Mouse (Mus musculus): ENCODE results near the gene Frmd4b.
A peak's percentile ranks its signal among the peaks of the same experiment; 100 is the strongest.

Frmd4b gene

DNA sequence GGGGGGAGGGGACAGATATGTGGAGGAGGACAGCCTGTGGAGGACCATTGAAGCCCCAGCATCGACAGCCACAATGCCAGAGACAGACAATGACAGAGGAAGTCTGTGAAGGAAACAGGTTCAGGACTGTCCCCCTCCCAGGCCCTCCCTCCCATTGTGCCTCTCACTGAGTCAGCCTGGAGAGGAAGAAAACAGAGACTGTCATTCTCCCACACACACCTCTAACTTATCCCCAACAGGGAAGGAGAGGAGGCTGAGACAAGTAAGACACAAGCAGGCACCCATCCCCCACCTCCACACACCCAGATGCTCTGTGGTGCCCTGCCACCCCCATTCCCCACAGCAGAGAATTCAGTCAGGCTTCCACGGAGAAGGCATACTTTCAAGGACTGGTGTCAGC, 98.9 kb downstream of the Frmd4b start:
- no peak for DNase-seq

DNA sequence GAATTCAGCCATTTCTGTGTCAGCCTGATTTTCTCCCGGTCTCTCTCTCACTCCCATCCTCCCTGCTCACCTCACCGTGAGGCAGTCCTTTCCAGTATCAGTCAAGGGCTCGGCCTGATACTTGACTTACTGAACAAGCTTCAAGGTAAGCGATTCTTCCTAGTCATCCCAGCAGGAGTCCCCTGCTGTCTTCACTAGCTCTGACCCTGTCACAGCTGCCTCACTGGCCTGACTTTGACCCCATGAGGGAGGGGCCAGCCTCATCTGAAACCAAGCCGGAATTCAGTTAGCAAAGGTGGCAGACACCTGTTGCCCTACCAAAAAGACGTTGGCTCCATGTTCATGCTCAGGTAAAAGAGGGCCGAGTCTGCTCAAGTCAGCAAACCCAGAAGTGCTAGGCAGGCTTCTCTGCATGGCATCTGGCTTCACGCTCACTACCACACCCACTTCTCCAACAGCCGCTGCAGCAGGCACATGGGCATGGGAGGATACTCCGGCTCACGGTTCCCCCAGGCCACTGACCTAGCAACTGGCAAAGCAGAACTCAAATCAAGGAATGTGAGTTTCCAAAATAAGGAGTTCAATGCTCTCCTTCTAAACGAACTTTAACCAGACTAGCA, 99.6 kb downstream of the Frmd4b start:
- no peak for DNase-seq

DNA sequence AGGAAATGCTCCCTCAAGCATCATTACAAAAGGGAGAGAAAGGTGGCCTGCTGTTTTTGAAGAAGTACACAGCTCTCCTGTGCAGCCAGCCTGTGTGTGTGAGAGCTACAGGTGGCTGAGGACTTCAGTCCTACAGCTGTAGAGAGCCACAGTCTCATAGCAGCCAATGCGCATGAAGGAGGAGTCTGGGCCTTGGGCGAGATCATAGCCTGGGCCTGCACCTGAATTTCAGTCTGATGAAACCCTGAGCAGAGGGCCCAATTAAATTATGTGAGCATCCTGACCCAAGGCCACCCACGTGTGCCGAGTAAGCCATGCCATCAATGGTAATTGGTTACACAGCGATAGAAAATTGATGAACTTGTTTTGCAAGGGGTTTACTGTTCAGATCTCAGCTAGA, 100.4 kb downstream of the Frmd4b start:
- DNase-seq: no peak

DNA sequence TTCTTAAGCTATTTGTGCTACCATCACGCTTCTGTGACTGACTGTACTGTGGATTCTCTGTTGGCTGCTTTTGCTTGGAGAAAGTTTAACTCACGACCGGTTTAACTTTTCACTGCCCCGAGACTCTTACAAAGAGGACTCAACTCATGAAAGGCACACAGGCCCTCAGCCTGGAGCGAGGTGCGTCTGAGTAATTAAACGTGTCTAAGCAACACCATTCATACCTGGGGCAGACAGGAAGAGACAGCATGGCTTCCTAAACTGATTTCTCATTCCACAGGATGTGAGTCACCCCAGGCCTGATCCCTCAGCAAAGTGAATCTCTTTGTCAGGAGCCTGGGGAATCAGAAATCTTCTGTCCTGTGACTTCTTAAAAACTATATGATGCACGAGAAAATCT, 106.6 kb downstream of the Frmd4b start:
- DNase-seq: no peak

DNA sequence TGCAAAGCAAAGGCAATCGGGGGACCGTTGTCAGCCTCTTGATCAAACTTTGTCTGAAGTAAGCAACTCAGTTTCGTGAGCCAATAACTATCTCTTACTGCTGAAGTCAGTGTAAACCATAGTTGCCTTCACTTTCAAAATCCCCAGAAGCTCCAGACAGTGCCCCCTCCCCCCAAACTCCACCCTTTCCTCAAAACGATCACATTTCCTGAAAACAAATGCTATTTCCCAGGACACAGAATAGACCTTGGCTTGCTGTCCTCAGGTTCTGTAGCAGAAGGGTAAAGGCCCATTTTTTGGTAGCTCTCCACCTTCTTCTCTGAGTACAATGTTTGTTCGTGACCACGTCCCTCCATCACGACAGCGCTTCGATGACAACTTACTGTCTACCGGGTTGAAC, 107.9 kb downstream of the Frmd4b start:
- DNase-seq: no peak

DNA sequence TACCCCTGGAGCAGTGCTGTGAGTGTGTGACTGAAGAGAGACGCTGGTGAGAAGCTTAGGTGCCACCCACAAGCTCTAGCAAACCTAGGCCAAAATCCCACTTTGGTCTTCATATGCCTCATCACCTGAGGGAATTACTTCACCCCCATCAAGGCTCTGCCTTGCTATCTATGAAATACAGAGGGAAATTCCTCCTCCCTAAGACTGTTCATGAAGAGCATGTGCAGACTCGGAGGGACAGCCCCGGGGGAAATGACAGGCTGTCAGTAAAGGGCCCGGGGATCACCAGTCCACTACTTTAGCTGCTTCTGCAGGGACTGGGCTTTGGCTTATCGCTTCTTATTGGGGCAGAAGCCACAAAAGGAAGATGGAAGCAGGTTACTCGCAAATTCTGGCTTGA, 108.9 kb downstream of the Frmd4b start:
- DNase-seq: no peak

DNA sequence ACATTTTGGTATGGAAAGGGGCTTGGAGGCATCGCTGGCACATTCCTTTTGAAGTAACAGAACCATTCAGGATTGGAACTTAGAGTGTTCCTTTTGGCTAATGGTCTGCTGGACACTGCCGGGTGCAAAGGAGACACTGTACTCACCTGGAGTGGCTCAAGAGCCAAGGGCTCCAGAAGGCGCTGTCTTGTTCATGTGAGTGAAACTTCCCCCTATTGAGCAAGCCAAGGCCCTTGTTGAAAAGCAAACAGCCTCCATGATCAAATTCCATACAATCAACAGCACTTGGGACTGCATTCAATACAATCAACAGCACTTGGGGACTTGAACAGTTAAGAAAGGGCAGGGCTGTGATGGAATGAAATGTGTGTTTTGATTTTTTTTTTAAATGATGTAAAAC, 109.4 kb downstream of the Frmd4b start:
- no peak for DNase-seq

DNA sequence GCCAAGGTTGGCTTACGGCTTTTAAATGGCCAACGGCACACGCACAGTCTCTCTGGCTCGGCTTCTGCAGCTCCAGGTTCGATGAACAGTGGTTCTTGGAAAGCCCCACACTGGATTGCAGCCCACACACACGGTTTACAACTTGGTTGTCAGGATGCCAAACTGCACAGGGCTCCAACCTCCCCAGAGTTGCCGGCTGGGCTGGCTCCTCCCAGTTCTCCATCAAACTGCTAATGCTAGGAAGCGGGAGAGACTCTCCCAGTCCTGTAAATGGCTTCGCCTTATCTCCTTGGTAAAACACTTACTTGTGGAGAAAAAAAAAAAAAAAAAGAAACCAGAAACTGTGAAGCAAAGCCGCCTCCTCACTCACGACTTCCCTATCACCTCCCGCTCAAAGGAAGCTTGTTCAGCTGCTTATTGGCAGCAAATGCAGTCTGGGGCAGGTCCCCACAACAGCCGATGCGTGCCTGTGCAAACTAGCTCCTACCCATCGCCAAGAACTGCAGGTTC, 111.1 kb downstream of the Frmd4b start:
- peak; percentile 59 for DNase-seq

DNA sequence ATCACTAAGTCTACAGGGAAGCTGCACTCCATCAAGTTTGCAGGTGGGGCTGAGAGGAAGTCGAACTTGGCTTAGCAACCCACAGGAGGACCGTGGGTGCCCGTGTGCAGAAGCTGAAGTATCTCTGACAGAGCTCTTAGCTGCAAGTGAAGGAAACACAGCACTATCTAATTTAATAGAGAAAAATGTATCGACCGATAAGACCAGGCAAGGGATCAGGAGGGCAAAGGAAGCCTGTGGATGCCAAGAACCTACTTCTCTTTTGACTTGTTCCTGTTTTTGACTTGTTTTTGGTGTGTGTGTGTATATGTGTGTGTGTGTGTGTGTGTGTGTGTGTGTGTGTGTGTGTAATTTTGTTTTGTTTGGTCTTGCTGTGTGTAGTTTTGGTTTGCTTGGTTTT, 112.7 kb downstream of the Frmd4b start:
- no peak for DNase-seq

DNA sequence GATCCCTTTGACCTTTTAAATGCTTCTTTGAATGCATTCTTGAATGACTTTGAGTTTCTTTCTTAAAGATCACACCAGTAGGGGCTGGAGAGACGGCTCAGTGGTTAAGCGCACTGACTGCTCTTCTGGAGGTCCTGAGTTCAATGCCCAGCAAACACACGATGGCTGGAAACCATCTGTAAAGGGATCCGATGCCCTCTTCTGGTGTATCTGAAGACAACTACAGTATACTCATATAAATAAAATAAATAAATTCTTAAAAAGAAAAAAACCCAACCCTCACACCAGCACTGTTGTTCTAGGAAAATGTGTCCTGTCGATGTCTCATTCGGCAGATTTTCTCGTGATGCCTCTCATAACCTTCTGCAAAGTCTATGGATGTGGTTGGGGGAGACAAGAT, 116.3 kb downstream of the Frmd4b start:
- no peak for DNase-seq

DNA sequence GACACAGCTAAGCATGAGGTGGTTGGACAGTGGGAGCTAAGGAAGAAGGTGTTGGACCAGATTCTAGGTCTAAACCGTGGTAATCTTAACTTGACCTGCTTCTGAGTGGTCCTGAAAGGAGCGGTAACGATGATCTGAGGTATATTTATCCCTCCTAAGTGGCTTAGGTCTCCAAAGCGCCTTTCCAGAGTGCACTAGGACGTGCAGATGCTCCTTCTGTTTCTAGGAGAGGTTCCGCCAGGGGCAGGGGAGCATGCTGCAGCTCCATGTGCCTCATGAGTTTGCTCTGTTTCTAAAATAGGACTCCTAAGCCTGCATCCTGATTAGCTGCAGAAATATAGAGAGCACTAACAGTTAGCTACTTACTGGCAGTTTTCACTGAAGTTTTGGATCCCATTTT, 117.1 kb downstream of the Frmd4b start:
- DNase-seq: no peak

DNA sequence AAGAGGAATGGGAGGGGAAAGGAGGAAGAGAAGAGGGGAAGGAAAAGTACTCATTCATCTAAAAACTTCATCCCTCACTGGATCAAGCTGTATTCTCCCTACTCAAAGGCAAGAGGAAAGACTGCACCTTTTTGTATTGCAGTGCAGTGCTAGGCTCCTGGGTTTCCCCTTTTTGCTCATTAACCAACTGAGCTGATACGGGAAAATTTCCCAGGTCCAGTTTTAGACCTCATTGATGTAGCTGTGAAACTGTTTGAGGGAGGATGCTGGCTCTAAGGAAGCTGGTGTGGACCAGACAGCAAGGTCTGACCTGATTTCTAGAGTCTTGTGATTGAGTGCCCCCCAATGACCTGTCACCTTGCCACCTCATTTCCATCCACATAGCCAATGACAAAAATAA, 121.3 kb downstream of the Frmd4b start:
- no peak for DNase-seq

DNA sequence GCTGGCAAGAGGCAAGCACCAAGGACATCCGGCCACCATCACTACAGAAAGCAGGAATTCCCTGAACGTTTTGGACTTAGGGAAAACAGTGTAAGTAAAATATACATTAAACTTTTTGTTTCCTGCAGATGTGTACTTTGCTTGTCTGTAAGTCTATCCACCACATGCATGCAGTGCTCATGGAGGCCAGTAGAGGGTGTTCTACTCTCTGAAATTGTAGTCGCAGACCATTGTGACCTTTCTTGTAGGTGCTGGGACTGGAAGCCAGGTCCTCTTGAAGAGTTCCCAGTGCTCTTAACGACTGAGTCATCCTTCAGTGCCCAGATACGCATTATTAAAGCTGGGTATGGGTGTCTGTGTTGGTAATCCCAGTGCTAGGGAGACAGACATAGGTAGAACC, 126.3 kb downstream of the Frmd4b start:
- no peak for DNase-seq

DNA sequence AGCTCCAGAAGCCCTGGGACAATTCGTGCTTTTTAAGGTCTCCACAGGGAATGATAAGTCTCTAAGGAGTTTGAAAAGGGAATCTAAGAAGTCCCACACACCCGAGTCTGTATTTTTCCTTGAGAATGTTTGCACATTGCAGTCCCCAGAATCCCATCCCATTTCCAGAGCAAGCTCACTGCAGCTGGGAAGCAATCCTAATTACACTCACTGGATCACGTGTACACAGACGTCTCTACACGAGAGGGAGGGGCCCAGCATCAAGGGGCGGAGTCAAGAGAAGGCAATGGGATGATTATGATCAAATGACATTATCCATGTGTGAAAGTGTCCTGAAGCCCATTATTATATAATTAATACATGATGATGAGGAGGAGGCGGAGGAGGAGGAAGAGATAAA, 128.5 kb downstream of the Frmd4b start:
- DNase-seq: no peak

DNA sequence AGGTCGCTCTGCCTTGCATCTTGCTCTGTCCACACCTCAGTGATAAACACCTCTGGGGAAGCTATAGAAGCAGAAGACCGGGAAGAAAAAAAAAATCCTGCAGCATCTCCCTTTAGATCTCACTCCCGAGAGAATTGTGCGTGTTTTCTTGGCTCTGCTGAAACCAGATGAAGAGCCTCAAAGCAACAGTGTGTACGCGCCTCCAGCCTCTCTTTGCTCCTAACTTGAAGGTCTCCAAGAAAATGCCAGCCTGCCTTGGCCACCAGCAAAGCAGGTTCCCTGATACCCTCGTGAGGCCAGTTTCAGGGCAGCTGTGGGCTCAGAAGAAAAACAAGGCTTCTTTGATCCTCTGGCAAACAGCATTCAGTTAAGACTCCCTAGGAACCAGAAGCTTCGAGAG, 129.1 kb downstream of the Frmd4b start:
- no peak for DNase-seq

DNA sequence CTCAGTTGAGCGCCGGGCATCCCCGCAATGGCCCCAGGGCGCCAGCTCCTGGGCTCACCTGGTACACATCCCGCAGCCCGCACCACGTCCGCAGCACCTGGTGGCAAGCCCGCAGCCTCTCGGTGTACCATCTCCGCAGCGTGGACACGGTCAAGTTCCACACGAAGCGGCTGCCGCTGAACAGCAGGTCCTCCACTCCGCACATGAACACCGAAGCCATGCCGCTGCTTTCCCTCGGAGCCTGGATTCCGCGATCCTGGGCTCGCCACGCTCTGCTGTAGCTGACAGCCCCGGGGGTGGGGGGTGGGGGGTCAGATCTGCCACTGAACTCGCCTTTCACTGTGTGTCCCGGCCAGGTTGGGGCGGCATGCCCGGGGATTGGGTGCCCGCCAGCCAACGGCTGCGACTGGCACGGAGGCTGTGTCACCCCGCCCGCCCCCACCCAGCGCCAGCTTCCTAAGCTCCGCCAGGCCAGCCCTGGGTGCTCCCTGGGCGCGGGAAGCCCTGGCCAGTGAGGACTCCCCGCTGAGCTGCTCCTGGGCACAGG, 129.7 kb downstream of the Frmd4b start:
- DNase-seq: peak; percentile 60

DNA sequence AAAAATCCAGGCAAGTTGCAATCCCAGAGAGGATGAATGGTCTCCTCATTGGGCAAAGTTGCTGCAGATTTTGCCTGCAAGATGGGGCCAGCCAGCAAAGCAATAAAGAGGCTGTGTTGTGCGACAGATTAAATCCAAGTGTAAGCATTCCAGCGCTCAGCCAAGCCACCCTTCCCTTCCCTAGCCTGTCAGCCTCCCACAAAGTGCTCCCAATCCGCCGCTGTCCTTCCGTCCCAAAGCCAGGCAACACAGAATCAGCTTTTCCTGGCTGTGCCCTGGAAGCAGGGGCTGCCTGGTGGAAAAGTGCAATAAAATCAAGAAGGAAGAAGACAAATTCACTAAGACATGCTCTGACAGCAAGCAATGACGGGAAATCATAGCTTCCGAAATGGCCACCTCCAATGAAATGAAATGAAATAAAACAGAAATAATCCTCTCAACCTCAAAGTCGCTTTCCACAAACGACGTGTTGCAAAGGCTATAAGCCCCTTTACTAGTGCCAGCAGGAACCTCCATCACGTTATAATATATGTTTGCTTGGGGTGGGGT, 130.5 kb downstream of the Frmd4b start:
- no peak for DNase-seq

DNA sequence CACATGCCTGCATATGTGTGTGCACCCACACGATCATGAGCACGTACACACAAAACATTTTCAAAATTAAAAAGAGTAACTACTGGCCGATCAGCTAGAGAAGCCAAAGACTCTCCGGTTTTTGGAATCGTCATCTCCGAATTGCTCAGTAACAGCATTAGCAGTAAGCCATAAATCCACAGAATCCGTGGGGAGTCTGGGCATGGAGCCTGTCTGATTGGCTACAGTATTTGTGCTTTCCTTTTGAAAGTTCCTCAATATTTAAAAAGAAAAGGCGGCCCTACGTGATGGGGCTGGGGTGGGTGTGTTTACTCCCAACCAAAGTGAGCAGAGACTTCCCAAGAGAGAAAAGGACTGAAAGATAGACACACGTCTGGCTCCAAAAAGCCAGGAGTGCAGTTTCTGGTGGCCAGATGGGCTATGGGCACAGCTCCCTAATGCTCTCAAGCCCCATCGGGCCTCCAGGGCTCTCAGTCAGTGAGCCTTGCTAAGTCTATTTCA, 131.4 kb downstream of the Frmd4b start:
- DNase-seq: no peak

DNA sequence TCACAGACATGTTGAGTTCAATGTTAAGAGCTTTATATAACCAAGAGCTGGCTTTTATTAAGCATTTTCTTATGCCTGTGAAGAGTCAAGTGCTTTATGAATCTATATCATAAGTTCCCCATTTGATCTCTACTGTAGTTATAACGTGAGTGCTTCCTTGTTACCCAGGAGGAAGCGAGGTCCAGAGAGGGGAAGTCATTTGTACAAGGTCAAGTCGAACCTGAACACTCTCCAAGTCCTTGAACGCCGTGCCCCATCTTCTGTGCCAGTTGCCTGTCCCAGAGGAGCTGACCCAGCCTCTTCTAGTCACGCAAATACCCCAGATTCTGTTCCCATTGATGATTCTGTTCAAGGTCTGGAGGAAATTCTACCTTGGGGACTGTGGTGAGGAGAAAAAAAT, 135.4 kb downstream of the Frmd4b start:
- DNase-seq: no peak

DNA sequence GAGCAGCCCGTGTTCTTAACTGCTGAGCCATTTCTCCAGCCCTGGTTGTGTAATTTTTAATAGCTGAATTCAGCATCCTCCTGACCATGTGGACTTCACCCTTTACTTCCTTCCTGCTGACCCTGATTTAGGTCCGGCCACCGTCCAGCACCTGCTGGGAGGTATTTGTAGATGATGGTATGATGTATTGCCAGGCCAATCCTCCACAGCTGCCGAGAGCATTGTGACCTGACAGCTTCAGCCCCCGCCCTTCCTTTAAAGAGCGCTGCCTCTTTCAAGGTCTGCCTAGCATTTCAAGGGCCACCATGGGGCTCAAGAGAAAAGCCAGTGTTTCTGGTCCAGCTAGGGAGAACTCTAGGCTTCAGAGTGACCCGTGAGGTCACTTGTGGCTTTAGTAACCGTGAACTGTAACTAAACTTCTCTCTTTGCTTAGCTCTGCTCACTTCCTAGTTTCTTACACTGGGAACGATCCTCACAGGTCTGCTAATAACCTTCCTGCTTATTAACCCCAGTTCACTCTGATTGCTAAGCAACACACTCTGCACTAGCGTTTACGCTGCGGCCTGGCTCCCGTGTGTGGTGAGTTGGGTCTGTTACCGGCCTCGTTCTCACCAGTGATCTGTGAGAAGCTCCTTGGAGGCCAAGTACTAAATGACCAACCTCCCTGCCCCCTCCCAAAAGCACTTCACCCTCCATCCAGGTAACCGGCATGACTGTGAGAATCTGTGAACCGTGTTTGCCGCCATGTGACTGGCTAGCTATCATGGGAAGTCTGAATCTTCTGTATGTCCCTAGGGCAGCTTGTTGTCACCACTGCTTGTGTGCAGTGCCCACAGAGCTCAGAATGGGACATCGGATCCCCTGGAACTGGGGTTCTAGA, 138.1 kb downstream of the Frmd4b start:
- no peak for DNase-seq

DNA sequence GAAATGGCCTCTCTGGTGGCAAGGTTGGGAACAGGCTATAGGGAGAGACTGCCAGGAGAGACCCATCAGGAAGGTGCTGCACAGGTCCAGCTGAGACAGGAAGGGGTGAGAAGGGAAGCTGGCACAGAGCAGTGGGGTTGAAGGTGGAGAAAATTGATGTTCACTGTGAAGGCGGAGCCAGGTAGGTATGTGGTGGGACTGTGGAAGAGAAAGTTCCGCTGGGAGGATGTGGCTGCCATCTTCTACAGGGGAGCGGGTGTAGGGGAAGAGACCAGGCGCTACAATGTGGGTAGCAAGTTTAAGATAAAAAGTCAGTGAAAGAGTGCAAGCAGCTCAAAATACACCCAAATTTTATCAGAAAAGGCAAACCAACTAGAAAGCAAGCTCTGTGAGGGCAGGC, 143.7 kb downstream of the Frmd4b start:
- DNase-seq: no peak

DNA sequence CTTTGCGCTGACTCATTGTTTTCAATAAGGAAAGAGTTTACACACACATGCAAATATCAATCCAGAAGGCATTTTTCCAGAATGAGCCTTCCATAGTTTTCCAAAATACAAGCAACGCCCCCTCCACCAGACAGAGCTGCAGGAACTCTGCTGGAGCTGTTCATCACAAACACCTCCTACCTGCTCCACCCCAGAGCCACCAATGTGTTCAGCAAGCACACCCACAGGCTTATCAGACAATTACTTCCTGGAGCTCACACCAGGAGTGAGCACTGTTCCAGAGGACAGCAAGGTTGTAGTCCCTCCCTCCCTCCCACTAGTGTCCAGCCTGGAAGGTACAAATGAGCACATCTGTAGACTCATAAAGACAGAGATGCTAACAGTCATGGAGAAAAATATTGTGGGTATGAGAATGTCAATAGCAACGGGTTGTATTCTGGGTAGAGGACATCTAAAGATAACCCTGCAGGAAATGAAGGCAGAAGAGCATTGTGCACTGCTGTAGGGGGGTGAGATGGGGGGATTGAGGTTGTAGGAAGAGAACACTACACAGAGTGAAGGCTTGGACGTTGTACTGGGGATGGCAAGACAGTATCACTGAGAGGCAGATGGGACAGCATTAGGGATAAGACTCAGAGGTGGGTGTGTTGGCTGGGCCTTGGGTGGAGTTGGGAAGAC, 144.3 kb downstream of the Frmd4b start:
- peak; percentile 14 for DNase-seq

DNA sequence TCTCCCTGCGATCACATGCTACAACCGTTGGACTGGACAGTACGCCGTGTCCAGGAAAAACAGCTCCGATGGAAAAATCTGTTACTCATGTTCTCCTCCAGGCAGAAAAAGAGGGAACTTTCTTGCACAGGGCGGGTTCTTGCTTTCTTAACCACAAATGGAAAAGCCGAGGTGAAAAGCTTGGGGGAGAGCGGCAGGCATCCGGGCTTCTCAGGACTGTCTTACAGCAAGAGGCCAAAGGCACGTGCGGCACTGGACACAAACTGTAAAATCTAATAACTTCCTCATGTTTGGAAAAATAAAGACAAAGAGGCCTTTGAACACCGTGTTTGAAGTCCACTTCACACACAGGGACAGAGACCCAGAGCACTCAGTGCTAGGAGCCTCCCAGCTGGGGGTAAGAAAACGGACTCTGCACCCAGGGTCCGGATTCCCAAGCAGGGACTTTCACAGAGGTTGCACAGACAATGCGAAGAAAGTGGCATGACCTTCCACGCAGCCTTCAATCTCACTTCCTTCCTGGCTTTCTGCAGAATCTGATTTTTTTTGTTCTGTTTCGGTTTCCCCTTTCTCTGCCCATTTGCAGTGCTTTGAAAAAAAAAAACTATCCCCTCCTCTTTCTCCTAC, 153.3 kb downstream of the Frmd4b start:
- no peak for DNase-seq
